Mouse (Mus musculus) hindbrain, embryonic 11.5 days (tissue): Measurements from ENCODE around the gene Vmn2r66. TPM values are rescaled to one million over a fixed set of nuclear protein-coding genes. Genes with fewer than 3 reads are reported as not detected.

Experiments used
- ATAC-seq: fragments of 200-750 bp; cut with Nextera tagmentation; 2 replicates; pipeline ENCODE4 v1.8.0; 2017; ENCODE audit warnings: mild to moderate bottlenecking, moderate TSS enrichment, moderate library complexity; ENCODE audit not compliant: low FRiP score
- DNase-seq: peaks from one replicate; pipeline ENCODE4 v3.0.0-alpha.2; 2015; ENCODE audit warnings: low spot score
- H3K27ac ChIP-seq: fragments of 300-500 bp; sonication (generic); 2 replicates; pipeline ENCODE4 v1.5.1; 2014; ENCODE audit warnings: mild to moderate bottlenecking, low read depth, low read length
- H3K27me3 ChIP-seq: fragments of 300-500 bp; sonication (generic); 2 replicates; pipeline ENCODE4 v1.6.1; 2014; ENCODE audit warnings: mild to moderate bottlenecking, low read length, moderate library complexity, mixed read lengths; ENCODE audit not compliant: control insufficient read depth, insufficient read depth
- H3K36me3 ChIP-seq: fragments of 300-500 bp; sonication (generic); 2 replicates; pipeline ENCODE4 v1.6.1; 2014; ENCODE audit warnings: mild to moderate bottlenecking, low read length, moderate library complexity, mixed read lengths; ENCODE audit not compliant: control insufficient read depth, insufficient read depth
- H3K4me1 ChIP-seq: fragments of 300-500 bp; sonication (generic); replicated peaks from 2 replicates; pipeline ENCODE4 v1.6.1; 2014; ENCODE audit warnings: low read length, mixed read lengths; ENCODE audit not compliant: control insufficient read depth, insufficient read depth
- H3K4me2 ChIP-seq: fragments of 300-500 bp; sonication (generic); replicated peaks from 2 replicates; pipeline ENCODE4 v1.6.1; 2014; ENCODE audit warnings: mild to moderate bottlenecking, low read depth, low read length
- H3K4me3 ChIP-seq: fragments of 300-500 bp; sonication (generic); 2 replicates; pipeline ENCODE4 v1.5.1; 2014; ENCODE audit warnings: low read depth, low read length
- H3K9ac ChIP-seq: fragments of 300-500 bp; sonication (generic); 2 replicates; pipeline ENCODE4 v1.6.1; 2014; ENCODE audit warnings: low read depth, low read length
- H3K9me3 ChIP-seq: fragments of 300-500 bp; sonication (generic); 2 replicates; pipeline ENCODE4 v1.6.1; 2016; ENCODE audit warnings: low read length; ENCODE audit not compliant: control insufficient read depth
- WGBS: fragments of 180-500 bp; shearing (Covaris S2); extraction: QIAGEN DNeasy Blood & Tissue Kit; methylation state at CpG from one replicate; pipeline ENCODE4 v1.1.7; 2014; 5-methylcytosine and 5-hydroxymethylcytosine counted together
- polyA plus RNA-seq: library from polyadenylated mRNA; unstranded; fragments of >200 nt; fragmentation: Nextera tagmentation; extraction: Ambion mirVana; gene quantifications from 2 replicates; pipeline ENCODE4 v1.2.1, GENCODE M21; 2014

The Vmn2r66 gene
- not detected in 2 replicates for polyA plus RNA-seq

DNA sequence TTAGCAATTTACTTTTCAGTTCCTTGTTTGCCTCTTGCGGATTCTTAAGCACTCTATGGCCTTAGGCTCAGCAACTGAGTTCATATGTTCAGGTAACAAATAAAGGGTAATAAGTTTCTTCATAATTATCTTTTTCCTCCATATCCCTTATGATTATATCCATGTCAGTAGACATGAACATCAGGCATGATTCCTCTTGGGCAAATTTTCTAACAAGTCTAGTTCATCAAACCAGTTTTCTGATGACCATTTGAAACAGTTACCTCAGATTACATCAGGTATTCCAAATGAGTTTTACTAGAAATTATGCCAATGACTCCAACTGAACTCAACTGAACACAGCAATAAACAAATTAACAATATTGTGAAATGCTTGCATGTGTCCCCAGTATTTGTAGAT lies at the start of gene Vmn2r66:
Vmn2r66 (minus strand) TSS at position 101 of the 400 bp plus-strand sequence.
- 84% methylated on average over 1 of the region's 1 CpGs for WGBS
- no peak for DNase-seq

DNA sequence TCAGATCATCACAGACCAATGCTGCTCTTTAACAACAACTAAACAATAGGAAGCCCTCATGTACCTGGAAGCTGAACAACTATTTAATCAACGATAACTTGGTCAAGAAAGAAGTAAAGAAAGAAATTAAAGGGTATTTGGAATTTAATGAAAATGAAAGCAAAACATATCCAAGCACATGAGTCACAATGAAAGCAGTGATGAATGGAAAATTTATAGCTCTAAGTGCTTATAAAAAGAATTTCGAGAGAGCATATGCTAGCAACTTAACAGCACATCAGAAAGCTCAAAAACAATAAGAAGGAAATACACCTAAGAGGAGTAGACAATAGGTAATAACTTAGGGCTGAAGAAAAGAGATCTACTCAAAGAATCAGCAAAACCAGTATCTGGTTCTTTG lies 15.4 kb downstream of the Vmn2r66 start:
- WGBS = 82% methylated on average over 2 of the region's 2 CpGs

More for the DNA sequence above, at the start of gene Vmn2r66:
- H3K4me1 ChIP-seq = no peaks in the 10 kb centered on the region
- H3K27me3 ChIP-seq = no peaks in the 10 kb centered on the region
- H3K36me3 ChIP-seq = no peaks in the 10 kb centered on the region
- no peak within 1 kb of the TSS for H3K4me2 ChIP-seq
- no peak for ATAC-seq
- no peak within 1 kb of the TSS for H3K4me3 ChIP-seq
- no peak within 1 kb of the TSS for H3K9ac ChIP-seq
- H3K9me3 ChIP-seq = no peaks in the 10 kb centered on the region
- H3K27ac ChIP-seq = no peak within 1 kb of the TSS

DNA sequence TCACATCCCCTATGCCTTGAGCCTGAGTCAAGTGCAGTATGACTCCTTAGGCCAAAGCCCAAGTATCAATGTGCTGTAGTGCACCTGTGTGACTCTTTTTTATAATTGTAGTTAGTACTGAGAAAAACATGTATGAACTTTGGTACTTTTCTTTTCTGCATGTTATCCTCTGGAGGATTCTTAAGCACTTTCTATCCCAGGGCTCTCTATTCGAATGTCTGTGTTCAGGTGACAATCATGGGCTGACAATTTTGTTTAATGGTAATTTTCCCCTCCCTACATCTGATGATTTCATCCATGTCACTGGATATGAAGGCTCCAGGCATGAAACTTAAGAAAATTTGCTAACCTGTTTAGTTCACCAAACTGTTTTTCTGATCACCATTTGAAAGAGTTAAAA lies 48.1 kb downstream of the Vmn2r66 start, which contains the start of gene Vmn2r65:
Vmn2r65 (minus strand) TSS at position 101 of the 400 bp plus-strand sequence.
- H3K27ac ChIP-seq = no peak within 1 kb of the TSS
- no peaks in the 10 kb centered on the region for H3K9me3 ChIP-seq
- ATAC-seq = no peak
- H3K4me1 ChIP-seq = no peaks in the 10 kb centered on the region
- WGBS = 52% methylated on average over 1 of the region's 1 CpGs
- DNase-seq = no peak
- no peak within 1 kb of the TSS for H3K4me2 ChIP-seq
- H3K9ac ChIP-seq = no peak within 1 kb of the TSS
- no peak within 1 kb of the TSS for H3K4me3 ChIP-seq
- H3K27me3 ChIP-seq = no peaks in the 10 kb centered on the region
- no peaks in the 10 kb centered on the region for H3K36me3 ChIP-seq

More for the DNA sequence above, 15.4 kb downstream of the Vmn2r66 start:
- Histone ChIP-seq H3K4me3 (no peak overlapping the region), H3K9ac (no peak overlapping the region), H3K4me1 (no peaks in the 10 kb centered on the region), H3K27me3 (no peaks in the 10 kb centered on the region), H3K4me2 (no peak overlapping the region), H3K36me3 (no peaks in the 10 kb centered on the region), H3K27ac (no peak overlapping the region), H3K9me3 (no peaks in the 10 kb centered on the region)
- DNase-seq (no peak), ATAC-seq (no peak)

Other genes starting within 250 kb of the Vmn2r66 start
- gene Olfr291, start 158.7 kb downstream of the Vmn2r66 start, polyA plus RNA-seq = not detected in 2 replicates
- gene Vmn2r65, start 48.2 kb downstream of the Vmn2r66 start, polyA plus RNA-seq = not detected in 2 replicates
- gene Vmn2r67, start 143.7 kb upstream of the Vmn2r66 start, polyA plus RNA-seq = not detected in 2 replicates
- not detected in 2 replicates for gene Vmn2r68, start 225.5 kb upstream of the Vmn2r66 start, polyA plus RNA-seq